Mouse (Mus musculus) gastrocnemius, adult 18-20 months (tissue): ENCODE results near the gene Xpot. TPM values are rescaled to one million over a fixed set of nuclear protein-coding genes. Genes with fewer than 3 reads are reported as not detected.

ENCODE experiments used
- DNase-seq: peaks from one replicate; pipeline ENCODE4 v3.0.0; 2021; ENCODE audit warnings: low spot score
- total RNA-seq, 2 experiments: library from RNA; stranded (reverse); gene quantifications; 2 replicates each; pipeline ENCODE4 v1.2.3; 2021

Xpot gene
- total RNA-seq, 2 experiments from 2014 or later = 23.9 to 27.7 TPM

DNA sequence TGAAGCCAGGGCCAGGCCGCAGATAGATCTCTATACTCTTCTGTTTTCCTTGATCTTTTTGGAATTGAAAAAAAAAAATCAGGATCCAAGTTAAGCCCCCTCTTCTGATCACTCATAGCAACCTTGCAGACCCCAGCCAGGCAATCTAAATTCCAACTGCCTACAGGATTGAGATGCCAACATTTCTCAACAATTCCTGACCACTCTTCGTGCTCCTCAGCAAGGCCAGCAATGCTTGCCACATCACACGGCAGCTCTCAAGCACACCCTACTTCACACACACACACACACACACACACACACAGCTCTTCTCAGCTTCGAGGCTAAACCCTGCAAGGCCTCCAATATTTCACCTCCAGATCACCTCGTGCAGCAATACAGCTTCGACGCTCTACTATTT is 2.5 kb downstream of the Xpot start:
- DNase-seq = no peak

DNA sequence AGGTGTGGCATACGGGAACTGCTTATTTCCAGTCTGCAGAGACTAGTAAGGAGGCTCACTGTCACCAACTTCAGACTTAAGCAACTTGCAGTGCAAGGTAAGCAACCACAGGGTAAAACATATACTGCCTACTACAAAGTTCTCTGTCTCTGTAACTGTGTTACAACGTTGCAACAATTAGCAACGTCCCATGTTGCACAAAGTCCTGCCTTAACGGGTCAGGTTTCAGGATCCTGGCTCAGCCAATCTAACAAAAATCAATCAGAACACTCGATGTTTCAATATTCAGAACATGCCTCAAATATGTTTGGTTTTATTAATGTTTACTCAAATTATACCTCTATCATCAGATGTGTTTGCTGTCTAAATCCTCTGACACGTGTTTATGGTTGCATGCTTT is 3.7 kb downstream of the Xpot start:
- DNase-seq = no peak

DNA sequence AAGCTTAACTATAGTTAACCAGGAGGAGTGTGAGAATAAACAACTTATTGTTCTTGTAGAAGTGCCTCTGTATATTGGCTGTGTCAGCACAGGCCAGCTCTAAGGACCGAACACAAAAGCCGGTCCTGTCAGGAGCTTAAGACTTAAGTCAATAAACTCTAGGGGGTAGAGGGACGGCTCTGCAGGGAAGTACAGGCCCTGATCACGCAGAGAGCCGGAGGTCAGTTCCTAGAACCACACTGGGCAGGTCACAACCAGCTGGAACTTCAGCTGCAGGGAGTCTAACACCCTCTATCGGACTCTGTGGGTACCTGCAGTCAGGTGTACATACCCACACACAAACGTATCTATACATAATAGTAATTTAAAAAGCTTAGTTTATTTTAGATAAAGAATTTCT is 10.2 kb downstream of the Xpot start:
- DNase-seq = no peak

DNA sequence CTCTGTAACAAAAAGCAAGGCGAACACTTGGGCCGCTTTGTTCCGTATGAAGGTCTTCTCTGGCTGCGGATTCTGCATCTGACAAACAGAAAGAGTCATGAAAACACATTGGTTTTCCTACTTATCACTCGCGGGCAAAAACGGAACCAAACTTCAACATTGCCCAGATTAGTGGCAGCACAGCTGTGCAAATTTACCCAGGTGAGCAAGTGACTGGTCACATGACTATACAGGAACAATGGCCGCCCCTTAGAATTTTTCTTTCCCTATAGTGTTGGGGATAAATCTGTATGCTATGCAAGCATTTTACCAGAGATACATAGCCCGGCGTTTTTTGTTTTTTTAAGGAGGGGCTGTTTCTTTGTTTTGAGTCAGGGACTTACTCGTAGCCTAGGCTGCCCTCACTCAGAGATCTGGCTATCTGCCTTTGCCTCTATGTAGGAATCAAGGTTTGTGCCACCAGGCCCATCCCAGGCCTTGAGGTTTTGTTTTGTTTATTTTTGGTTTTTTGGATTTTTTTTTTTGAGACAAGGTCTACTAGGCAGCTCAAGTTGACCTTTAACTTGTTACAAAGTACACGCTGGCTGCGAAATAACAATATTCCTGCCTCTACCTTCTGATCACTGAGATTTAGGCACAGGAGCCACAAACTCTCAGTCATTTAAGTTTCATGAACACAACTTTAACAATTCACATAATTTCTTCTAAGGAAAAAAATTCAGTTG is 10.8 kb downstream of the Xpot start:
- DNase-seq = no peak

DNA sequence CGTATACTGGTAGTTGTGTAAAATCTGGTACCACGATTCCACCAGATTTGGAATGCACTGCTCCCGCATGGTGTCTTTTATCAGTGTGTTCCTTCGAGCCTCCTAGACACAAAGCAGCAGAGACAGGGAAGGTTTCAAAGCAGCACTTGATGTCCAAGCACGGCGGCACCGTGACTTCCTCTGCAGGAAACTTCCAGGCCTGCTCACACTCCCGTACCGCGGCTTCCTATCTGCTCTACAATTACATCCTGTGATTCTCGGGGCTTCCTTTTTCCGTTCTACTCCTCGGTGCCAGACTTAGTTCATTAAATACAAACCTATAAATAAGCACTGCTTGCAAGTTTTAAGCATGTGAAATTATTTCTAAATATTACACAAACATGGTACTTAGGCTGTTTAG is 12.6 kb downstream of the Xpot start:
- DNase-seq = no peak

DNA sequence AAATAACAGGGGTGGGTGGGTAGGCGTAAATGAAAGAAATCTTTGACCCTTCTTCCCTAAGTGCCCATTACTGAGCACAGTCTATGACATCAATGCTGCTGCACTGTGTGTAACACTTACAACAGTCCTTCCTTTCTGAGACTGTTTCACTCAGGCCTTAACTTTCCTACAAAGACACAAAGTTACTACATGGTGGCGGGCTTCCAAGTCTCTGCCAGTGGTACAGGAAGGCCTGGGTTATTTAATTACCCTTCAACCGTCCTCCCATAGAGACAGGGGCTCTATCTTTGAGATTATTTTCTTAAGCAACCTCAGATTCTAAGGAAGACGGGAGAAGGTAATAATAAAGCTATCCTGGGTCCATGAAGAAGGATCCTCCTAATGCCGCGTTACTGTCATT is 13.7 kb downstream of the Xpot start:
- DNase-seq = no peak

DNA sequence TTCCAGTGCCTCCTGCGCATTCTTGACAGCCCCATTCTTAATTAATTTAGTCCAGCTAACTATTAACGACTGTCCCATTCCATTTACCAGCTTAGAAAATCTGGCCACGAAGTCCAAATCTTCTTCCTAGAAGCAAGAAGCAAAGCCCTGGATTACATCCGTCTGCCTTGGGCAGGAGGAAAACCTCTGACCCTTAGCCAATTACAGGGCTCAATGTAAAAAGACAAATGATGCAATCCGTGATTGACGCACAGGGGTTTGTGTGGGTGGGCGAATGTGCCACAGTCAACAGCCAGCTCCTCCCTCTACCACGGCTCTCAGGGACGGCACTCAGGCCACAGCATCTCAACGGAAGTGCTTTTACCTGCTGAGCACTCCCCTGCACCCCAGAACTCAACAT is 14.5 kb downstream of the Xpot start:
- DNase-seq = no peak

DNA sequence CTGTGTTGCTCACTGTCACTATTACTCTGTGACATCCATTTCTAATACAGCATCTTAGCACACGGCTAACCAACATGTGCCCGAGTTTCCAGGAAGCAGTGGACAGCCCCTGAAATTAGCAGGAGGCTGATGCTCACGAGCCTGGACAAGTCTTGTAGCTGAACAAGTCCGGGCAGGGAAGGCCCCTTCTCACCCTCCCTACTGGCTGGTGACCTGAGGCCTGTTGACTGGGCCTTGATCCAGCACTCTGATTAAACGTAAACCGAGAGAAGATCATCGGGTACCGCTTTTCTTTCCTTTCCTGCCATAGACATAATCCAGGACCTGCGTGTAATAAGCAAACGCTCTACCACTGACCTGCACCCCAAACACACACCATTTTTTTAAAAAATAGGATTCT is 18.0 kb downstream of the Xpot start:
- no peak for DNase-seq

DNA sequence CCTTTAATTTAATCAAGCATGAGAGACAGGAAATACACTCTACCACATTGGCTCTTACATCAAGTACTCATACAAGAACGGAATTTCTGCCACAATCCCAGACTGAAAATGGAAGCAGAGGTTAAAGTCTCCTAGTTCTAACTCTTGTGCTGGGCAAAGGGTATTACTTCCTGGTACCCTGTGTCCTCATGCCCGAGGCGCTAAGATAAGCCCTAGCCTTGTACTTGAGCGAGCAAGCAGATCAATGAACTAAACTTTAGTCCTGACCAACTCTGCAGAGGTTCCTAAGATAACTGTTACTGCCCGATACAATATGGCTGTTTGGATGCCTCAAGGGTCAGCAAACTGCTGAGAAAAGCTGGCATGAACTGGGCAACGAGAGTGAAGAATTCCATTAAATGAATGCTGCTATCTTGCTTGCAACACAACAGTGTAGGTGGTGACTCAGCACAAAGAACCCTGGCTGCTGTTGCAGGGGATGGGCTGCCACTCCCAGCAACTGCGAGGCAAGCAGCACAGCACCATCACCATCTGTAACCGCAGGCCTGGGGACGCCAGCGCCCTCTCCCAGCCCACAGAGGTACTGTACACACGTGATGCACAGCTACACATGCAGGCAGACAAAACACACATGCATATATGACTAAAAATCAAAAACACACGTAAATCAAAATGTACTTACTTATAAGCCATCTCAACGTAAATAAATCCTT is 21.3 kb downstream of the Xpot start:
- DNase-seq = no peak

DNA sequence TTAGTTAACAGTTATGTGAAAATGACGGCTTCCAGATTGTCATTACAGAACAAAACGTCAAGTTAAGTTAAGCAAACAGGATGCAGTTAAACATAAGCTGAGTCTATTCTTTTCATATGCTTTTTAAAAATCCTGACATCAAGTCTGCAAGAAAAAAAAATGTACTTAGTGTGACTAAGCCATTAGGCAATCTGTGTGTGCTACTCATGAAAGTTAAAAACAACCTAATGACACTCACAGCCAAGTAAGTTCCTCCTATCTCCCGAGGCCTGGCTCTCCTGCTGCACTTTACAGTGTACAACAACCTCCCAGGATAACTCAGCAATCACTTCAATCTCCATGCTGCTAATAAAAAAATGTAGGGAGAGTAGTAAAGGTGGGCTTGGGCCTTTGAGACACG is 22.6 kb downstream of the Xpot start:
- no peak for DNase-seq

DNA sequence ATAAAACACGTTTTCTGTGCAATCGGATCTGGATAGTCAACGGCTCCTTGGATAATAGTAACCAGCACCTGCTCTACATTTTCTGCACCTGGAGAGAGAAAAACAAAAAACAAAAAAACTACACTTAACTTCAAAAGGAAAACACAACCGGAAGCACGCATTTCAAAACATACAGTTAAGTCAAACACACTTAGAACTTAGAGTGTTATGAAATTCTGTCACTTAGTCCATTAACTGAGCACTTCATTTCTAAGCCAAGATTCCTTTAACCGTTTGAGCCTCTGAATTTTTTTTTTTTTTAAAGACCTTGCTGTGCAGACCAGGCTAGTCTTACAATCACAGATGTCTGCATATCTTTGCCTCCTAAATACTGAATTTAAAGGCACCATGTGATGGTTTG is 24.9 kb downstream of the Xpot start:
- DNase-seq = no peak

DNA sequence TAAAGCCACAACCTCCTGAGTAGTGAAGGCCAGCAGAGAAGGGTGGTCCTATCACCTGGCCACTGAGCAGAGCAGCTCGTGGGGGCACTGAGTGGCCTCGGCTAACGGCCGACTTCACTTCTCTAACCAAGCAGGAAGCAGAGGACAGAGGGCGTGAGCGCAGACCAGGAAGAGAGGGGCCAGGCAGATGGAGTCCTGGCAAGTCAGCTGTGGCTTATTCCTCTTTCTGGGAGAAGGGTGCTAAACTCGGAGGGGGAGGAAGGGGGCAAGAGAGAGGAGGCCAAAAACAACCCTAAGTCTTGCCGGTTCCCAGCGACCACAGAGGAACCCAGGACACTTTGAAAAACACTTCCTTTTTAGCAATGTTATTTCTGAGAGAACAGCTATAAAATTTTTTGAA is 29.6 kb downstream of the Xpot start:
- no peak for DNase-seq

DNA sequence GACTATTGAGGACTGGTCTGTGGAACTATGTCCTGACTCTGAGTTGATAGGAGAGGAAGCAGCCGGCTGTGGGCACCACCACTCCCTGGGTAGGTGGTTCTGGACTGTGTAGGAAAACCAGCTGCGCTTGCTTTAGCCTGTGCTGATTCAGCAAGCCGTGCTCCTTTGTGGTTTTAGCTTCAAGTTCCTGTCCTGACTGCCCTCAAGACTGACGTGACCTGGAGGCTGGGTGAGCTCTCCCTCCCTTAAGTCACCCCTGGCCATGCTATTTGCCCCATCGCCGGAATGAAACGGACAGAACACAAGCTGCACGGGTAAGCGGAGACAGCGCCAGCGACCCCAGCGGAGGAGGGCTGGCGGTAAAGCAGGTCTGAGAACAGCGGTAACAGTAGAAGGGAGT is 35.0 kb downstream of the Xpot start:
- no peak for DNase-seq

DNA sequence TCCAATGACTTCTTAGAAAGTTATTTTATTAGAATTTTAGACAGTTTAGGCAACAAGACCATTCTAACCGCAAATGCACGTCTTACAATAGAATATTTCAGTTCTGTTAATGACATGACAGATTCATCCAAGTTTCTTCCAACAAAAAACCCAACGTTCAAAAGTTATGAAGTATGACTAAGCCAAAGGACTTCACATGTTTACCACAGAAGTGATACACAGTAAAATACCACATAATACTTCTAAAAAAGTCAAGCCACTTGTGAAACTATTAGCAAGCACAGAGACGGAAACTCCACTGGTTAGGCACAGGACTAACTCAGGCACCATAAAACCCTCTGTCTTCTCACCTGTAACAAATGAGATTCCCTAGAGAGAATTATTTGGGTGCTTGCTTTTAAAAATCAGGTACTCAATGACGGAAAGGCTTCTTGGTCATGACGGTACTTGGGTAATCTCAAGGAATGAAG is 38.7 kb downstream of the Xpot start:
- DNase-seq = no peak

DNA sequence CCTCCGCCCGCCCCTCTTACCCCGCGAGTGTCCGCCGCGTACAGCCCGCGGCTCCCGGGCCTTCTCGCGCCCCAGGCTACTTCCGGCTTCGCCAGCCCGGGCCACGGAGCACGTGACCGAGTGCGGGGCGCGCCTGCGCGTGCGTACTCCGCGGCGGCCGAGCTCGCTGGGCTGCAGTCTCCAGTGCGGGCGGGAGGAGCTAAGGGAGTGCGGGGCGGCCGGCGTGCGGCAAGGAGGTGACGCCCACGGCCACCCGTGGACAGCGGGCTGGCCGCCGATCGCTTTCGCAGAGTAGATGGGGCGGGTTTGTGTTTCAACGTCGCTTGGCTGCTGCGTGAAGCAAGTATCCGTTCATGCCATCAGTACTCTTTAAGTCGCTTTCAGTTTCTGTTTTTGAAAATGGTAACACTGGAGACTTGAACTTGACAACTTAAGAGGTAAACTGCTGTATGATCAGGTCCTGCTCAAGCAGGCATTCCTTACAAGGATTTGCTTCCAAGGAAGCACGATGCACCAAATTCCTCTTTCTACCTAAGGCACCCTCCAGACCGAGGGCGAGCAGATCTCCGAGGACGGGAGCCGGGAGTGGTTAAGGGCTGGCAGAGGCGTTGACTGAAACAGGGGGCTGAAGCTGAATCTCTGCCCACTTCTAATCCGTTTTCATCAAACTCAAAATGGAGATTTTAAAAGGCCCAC is 39.3 kb downstream of the Xpot start, which contains the start of gene Tbk1:
Gene Tbk1 (minus strand): TSS at position 113 of the 696 bp plus-strand sequence.
- DNase-seq = peak; percentile 91

DNA sequence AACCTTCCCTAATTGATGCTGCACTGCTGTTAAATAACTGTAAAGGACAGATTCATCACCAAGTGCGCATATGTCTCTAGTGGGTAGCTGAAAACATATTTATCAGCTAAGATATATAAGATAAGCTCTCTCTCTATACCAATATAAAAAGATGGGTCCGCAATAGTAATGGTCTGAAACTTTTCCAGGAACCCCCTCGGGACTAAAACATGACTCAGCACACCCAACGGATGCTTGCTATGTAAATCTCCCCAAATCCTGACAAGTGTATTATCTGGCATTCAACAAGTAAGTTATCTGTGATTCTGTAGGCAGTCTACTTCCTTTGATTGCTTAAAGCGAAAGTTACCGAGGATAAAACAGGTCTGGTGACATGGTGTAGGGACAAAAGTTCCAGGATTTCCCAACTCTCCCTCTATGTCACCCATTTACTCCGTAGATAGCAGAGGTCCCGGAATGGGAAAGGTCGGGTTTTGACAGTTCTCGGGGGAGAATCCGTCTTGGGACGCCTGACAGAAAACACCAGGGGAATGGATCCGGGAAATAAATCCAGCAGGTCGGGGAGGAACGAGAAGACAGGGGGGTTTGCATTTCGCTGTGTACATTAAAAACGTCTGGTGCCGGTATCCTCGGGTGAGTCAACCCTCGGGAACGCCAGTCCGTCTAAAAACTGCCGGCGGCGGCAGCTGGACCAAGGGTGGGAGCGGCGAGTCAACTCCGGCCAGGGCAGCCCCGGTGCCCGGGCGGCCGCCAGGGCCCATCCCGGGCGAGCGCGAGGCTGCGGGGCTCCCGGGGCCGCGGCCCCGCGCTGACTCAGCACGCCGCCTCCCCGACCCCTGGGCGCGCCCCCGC is 40.1 kb downstream of the Xpot start:
- peak; percentile 16 for DNase-seq

DNA sequence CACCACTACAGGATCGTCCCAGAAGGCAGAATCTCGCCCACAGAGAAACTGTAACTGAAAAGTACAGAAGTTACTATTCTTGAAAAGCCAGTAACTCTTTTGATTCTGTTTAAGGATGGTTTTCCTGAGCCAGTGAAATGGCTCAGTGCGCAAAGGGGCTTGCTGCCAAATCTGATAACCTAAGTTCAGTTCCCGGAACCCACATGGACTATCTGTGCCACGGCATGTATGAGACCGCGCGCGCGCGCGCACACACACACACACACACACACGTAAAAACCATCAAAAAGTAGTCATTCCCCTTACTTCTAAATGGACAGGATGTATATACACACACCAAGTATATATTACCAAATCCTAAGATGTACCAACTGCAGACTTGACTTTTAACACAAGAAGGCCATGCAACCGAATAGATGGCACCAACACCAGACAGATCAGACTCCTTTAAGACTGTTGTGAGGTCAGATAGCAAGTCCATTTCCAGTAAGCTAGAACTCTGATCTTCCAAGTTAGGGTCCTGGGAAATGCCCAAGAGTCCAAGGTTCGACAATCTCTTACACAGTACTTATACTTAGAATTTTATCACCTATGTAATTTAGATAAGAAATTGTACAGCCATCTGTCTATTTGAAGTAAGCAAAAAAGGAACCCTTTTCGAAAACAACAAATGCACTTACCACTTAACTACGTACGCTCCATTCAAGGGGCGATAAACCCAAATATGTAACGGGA is 40.9 kb downstream of the Xpot start:
- DNase-seq = no peak

DNA sequence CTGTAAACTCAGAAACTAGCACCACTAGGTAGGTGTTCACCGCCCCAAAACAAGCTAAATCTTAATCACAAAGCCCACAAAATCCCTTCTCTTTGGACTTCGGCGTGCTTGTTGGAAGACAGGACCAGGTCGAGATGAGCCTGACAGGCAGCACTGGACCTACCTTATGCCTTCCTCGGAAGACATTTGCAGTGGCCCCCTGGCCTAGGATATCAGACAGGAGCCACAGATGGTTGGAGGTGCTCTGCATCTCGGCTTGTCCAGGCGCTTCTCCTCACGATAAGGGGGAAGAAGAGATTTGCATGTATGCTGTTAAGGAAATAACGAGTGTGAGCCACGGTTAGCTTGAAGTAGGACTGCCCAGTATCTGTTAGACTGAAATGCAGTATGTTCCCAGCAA is 42.1 kb downstream of the Xpot start:
- DNase-seq = no peak

DNA sequence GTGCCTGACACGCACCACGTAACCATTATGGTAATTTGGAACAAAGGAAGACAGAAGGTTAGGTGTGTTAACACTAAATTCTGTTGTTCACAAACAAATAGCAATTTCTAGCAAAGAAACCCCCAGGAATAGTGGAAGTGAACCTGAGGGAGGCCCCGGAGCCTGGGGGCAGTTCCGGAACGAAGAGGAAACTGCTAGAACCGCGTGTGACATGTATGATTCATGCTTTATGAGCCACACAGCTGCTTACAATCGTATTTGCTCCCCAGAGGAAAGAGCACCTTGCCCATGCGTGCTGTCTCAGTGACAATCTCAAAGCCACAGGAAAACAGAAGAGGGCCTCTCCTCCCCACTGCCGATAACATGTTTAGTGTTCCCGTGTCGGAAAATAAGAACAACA is 43.1 kb downstream of the Xpot start:
- no peak for DNase-seq

DNA sequence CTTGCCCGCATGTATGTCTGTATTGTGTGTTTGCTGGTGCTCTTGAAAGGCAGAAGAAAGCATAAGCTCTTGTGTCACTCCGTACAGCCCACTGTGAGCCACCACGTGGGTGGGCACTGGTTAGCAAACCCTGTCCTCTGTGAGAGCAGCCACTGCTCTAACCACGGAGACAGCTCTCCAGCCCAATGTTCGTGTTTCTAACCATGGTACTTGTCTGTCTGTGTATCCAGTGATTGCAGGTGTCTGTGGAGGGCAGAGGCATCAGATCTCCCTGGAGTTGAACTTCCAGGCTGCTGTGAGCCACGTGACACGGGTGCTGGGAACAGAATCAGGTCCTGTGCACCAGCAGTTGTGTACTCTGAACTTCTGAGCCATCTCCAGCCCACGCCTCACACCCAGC is 43.8 kb downstream of the Xpot start:
- no peak for DNase-seq

DNA sequence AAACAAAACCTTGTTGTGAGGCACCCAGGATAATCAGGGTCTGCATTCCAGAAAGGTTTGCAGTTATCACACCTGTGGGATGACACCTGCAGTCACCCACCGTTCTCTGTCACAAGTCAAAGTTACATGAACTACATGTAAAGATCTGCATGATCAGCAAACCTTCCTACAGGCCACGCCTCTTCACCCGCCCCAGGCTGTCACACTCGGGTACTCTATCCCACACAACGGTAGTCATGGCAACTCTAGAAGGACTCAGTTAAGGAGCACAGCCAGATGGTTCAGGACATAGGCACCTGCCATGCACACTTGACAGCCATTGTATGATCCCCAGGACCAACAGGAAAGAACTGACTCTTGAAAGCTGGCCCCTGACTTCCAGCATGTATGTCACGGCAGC is 44.7 kb downstream of the Xpot start:
- no peak for DNase-seq
